Mouse (Mus musculus): ENCODE measurements at regions not wholly inside any gene's neighbourhood (a gene's known extent, or its start where the extent isn't known, plus 50 kb on each side); places are given as distances from the start of the nearest gene placed in this dataset.

GRCm38 (mm10) chr12:27597878-27598277, 255.5 kb upstream of the Sox11 start:
- no peak for DNase-seq

DNA sequence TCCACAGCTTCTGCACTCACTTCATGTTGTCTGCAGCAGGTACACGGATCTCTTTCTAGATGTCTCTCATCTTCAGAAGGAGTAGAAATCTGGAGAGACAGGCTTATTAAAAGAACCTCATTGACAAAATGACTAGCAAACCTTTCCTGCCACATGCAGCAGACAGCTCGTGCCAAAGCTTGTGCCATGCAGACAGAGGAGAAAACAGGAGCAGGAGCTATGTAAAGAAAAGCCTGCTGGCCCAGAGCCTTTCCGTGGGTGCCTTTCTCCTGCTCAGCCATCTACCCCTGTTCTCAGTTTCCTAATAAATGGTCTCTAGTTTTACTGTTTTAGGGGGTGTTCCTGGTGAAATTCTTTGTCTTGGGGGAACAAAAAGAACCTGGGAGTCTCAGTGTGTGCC, 254.9 kb upstream of the Sox11 start:
- no peak for DNase-seq

DNA sequence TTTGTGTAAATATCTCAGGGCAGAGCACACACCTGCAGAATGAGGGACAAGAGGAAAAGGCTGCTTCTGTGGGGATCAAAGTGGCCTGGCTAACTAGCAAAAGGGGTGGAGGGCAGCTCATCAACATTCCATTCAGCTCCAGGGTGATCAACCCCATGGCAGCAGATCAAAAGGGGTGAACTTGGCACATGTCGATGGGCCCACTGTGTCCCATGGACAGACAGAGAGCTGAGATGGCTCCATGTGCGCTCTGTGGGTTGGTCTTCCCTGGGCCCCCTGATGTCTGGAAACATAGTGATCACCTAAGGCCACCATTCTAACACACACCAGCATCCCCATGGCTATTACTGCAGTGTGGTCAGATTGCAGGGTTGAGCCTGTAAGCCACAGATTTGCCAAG, 253.2 kb upstream of the Sox11 start:
- no peak for DNase-seq

DNA sequence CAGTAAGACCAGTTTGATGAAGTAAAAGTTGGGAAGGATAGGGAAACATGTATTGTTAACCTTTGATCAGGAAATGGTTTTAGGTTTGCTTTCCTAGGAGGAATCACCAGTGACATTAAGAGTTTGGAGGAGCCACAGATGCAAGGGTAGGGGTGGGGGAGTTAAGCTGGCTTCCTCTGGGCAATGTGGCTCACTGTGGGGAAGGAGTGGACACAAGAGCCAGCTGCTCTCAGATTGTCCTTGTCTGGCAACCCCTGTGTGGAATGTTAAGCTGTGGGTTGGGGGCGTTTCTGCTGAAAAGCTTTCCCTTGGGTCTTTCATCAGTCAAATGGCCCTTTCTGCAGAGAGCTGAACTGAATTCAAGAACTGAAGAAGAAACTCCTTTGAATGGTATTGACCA, 251.1 kb upstream of the Sox11 start:
- no peak for DNase-seq

DNA sequence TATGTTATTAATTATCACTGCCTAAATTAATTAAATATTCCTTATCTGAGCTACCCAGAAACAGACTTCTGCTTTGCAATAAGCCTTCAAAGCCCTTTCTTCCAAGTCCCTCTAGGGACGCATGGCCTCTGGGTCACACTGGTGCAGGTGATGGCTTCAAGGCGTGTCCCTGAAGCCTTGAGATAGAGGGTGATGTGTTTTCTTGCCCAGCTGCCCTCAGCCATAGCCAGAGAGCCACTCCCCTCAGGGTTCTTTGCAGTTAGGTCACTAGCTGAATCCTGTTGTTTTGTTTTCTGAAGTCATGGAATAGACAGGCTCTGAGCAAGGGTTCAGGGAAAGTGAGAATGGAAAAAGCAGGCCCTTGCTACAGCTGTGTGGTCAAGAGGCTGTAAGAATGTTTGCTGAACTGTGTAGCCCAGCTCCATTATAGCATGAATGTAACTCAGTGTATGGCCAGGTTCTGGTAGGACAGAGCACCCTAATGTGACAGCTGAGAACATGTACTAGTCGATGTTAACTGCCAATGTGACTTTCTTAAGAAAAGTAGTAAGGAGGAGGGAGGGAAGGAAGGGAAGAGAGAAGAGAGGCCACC, 233.8 kb upstream of the Sox11 start:
- DNase-seq, result no peak

GRCm38 (mm10) chr12:27575629-27576028, 233.3 kb upstream of the Sox11 start:
- DNase-seq, result no peak

DNA sequence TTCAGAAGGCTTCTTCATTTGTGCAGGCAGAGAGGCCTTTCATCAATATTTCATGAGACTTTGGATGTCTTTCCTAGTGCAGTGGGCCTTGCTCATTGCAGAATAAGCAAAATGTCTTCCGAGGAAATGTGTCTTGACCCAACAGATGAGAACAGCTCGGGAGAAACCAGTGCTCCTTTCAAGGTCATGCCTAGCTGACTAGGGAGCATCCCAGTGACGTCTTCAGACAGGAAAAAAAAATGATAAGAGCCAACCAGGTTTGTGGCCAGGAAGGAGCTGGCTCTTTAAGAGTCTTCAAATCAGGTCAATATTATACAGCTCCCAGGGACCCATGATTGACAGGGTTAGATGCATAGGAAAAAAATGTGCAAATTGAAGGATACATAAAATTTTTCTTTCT, 224.9 kb upstream of the Sox11 start:
- no peak for DNase-seq

GRCm38 (mm10) chr12:27565965-27566507, 223.7 kb upstream of the Sox11 start:
- no peak for DNase-seq

DNA sequence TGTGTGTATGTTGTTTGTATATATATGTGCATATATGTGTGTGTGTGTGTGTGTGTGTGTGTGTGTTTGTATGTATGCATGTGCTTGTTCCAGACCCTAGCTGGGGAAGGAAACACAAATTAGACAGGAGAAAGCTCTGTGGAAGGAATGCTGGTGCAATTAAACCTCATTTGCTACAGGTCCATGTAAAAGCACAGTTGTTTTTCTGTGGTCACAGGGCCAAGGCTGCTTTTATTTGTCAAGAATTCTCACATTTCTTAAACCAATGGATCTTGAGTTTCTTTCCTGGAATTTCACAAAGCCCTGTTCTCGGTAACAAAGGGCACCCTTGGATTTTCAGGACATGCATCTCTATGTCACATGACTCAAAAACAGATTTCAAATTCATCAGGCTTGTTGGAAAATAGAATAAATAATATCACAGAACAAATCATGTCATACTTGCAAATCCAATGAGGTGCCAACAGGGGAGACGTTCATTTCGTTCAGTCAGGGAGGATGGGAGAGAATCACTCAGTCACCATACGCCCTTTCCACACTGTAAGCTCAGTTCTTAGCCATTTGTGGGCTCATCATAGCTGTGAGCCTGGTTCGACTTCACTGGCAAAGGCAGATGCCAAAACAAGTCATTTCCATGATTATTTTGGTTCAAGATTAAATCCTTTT, 222.4 kb upstream of the Sox11 start:
- no peak for DNase-seq

- no peak for DNase-seq
These were observed 221.5 kb upstream of the Sox11 start for GRCm38 (mm10) chr12:27563900-27564299.

DNA sequence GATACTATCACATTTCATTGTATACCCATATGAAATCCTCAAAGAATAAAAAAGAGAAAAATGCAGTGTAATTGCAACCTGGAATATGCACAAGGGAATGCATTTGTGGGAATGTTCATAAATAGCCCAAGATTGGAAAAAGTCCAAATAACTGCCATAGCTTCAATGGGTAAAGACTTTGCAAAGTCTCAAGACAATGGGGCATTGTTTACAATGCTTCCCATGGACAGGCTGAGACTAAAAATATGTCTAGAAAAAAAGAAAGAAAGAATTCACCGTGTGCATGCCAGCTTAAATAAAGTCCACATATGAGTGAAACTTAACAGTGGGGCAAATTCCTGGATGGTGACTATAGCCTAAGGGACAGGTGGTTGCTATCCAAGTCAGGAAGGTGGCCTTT, 210.4 kb upstream of the Sox11 start:
- DNase-seq, result no peak

DNA sequence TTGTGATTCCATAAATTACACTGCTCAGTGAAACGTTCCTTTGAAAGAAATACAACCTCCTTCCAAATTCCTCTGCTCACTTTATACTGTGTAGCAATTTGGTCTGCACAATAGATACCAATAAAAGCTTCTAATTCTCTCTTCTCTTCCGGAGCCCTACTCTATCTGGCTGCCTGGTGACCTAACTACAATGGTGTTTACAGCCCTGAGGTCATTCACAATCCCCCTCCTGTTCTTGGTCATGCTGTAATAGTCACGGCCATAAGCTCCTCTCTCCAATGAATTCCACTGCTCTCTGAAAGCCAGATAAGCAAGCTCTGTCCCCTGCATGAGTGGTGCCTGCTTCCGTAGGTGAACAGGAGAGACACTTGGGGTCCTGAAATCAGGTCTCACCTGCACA, 195.8 kb upstream of the Sox11 start:
- DNase-seq, result no peak

DNA sequence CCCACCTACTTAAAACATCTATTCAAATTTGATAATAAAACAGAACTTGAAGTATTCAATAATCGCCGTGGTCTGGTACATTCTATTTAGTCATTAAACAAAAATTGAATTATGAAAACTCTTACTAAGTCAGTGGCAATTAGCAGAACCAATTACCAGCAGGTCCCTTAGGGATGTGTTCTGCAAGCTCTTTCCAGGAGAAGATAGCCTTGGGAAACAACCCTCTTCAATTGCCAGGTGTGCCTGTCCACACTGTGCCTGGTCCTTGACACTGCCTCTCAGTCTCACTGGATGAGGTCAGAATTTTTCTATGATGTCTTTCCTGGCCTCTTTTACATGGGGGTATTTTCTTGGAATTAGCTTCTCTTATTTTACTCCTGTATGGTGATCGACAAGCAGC, 195.1 kb upstream of the Sox11 start:
- DNase-seq, result no peak

- no peak for DNase-seq
These were observed 194.6 kb upstream of the Sox11 start for GRCm38 (mm10) chr12:27537017-27537416.

DNA sequence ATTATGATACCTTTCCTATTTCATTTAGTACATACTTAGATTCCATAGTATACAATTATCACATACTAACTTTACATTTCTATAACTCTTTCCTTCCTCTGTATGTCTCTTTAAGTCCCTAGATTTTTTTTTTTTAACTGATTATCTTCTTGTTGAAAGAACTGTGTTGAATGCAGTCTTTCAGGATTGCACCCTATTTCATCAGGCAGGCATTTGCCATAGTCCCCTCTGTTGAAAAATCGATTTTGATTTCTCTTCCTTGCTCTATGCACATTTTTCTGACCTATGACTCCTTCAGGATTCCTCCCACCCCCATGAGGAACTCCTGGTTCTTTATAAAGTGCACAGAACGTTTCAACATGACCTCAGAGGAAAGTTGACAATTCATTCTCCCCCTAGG, 183.2 kb upstream of the Sox11 start:
- no peak for DNase-seq

GRCm38 (mm10) chr12:27513253-27513652, 170.9 kb upstream of the Sox11 start:
- no peak for DNase-seq

- no peak for DNase-seq
These were observed 165.8 kb upstream of the Sox11 start for GRCm38 (mm10) chr12:27508226-27508560.

- no peak for DNase-seq
These were observed 165.3 kb upstream of the Sox11 start for GRCm38 (mm10) chr12:27507523-27508225.

DNA sequence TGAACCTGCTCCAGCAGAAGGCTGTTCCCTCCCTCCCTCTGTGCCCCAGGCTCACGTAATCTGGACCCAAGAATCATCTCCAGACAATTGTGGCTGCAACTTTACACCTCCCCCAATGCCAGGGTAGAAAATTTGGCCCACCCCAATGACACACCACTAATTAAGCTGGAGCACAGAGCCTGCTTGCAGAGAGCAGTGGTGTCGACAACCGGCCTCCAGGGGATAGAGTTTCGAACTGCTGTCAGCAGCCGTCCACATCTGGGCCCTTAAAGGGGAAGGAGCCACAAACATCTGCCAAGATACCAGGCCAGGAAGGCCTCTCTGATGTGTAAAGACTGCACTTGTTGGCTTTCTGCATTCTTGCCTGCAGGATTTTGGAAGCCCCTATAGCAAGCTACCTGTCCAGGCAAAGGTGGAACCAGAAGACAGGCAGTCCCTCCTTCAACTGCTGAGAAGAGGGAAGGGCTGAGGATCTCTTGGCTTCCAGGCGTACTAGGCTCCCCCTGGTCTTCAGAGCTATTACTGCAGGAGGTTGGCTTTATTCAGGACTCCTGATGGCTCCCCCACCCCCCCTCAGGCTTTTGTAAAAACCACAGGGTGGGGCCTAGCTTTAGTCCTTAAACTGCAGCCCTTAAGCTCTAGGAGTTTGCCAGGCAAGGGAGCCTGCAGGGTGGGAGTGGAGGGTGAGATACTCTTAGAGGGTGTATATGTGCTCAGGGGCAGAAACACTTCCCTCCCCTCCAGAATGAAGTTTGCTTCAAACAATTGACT, 160.5 kb upstream of the Sox11 start:
- no peak for DNase-seq

GRCm38 (mm10) chr12:27500516-27500915, 158.1 kb upstream of the Sox11 start:
- no peak for DNase-seq

GRCm38 (mm10) chr12:27499276-27499675, 156.9 kb upstream of the Sox11 start:
- DNase-seq, result no peak

GRCm38 (mm10) chr12:27496826-27497557, 154.6 kb upstream of the Sox11 start:
- no peak for DNase-seq
